Mouse (Mus musculus) adrenal gland, postnatal 10 days (tissue): Measurements from ENCODE around the gene Lrp1. TPM values are rescaled to one million over a fixed set of nuclear protein-coding genes. Genes with fewer than 3 reads are reported as not detected.
A peak's percentile ranks its signal among the peaks of the same experiment; 100 is the strongest.

Source experiments
- DNase-seq: peaks from one replicate; pipeline ENCODE4 v3.0.0; 2021; ENCODE audit warnings: mixed read lengths
- total RNA-seq, 2 experiments: library from RNA; stranded (reverse); gene quantifications; 2 replicates each; pipeline ENCODE4 v1.2.3; 2021

The Lrp1 gene
- total RNA-seq, 2 experiments from 2014 or later = 170 to 208 TPM

- DNase-seq = peak; percentile 80
Observed at GRCm38 (mm10) chr10:127615591-127615990, 5.4 kb downstream of the Lrp1 start.

GRCm38 (mm10) chr10:127615034-127615374 is 5.9 kb downstream of the Lrp1 start:
- no peak for DNase-seq

GRCm38 (mm10) chr10:127614236-127615033 is 6.5 kb downstream of the Lrp1 start:
- no peak for DNase-seq

GRCm38 (mm10) chr10:127612079-127612775 is 8.7 kb downstream of the Lrp1 start:
- DNase-seq = no peak

- no peak for DNase-seq
Observed at GRCm38 (mm10) chr10:127610066-127610415, 10.9 kb downstream of the Lrp1 start.

- peak; percentile 19 for DNase-seq
Observed at GRCm38 (mm10) chr10:127609415-127610065, 11.4 kb downstream of the Lrp1 start.

GRCm38 (mm10) chr10:127607059-127607458 is 13.9 kb downstream of the Lrp1 start:
- no peak for DNase-seq

GRCm38 (mm10) chr10:127605756-127606155 is 15.2 kb downstream of the Lrp1 start:
- no peak for DNase-seq

GRCm38 (mm10) chr10:127605251-127605547 is 15.7 kb downstream of the Lrp1 start:
- DNase-seq = peak; percentile 8

- DNase-seq = peak; percentile 78
Observed at GRCm38 (mm10) chr10:127604465-127605250, 16.3 kb downstream of the Lrp1 start.

- DNase-seq = no peak
Observed at GRCm38 (mm10) chr10:127603437-127604371, 17.2 kb downstream of the Lrp1 start.

GRCm38 (mm10) chr10:127602194-127602593 is 18.8 kb downstream of the Lrp1 start:
- DNase-seq = no peak

- peak; percentile 80 for DNase-seq
Observed at GRCm38 (mm10) chr10:127599779-127600541, 21.0 kb downstream of the Lrp1 start.

GRCm38 (mm10) chr10:127599252-127599651 is 21.7 kb downstream of the Lrp1 start:
- no peak for DNase-seq

- DNase-seq = no peak
Observed at GRCm38 (mm10) chr10:127598607-127599006, 22.3 kb downstream of the Lrp1 start.

- DNase-seq = no peak
Observed at GRCm38 (mm10) chr10:127597311-127597901, 23.5 kb downstream of the Lrp1 start.

- peak; percentile 69 for DNase-seq
Observed at GRCm38 (mm10) chr10:127596321-127596941, 24.5 kb downstream of the Lrp1 start.

- no peak for DNase-seq
Observed at GRCm38 (mm10) chr10:127594930-127595715, 25.8 kb downstream of the Lrp1 start.

GRCm38 (mm10) chr10:127594405-127594804 is 26.5 kb downstream of the Lrp1 start:
- DNase-seq = no peak
